ENCODE assay signal across 8 mouse cellular contexts in genomic region chrX:20848256-20848984, GRCm38 (mm10). TPM values are rescaled to one million over a fixed set of nuclear protein-coding genes. Genes with fewer than 3 reads are reported as not detected.
DNase-seq lines count a peak whose midpoint lies in the region; ATAC-seq and TF ChIP-seq lines count a peak whose summit lies in the region.

No protein-coding gene starts in this region.

- peak; percentile 96 for DNase-seq in CD4-positive helper T cell, adult 2 months (ENCODE audit: low read depth, low spot score)
- peak; percentile 92 for DNase-seq in brain, embryonic 18.5 days (ENCODE audit: low read depth, low spot score)
- peak; percentile 94 for DNase-seq in kidney, postnatal 0 days (ENCODE audit: low spot score)
- DNase-seq in liver, embryonic 11.5 days (ENCODE audit: low spot score), result peak; percentile 76
- peak; percentile 95 for DNase-seq in naive thymus-derived CD4-positive, alpha-beta T cell, adult 2 months (ENCODE audit: low read depth)

- peak overlapping the region; percentile 73 for H3K4me2 ChIP-seq in heart, embryonic 12.5 days
- H3K4me2 ChIP-seq in kidney, postnatal 0 days (ENCODE audit: low read length), result peak overlapping the region; percentile 56
- H3K4me2 ChIP-seq in liver, embryonic 11.5 days, result peak overlapping the region; percentile 70
- peak overlapping the region; percentile 57 for H3K4me2 ChIP-seq in stomach, embryonic 14.5 days (replicated peaks; ENCODE audit: low read depth, low read length)

- peak overlapping the region; percentile 86 for H3K9ac ChIP-seq in heart, embryonic 12.5 days
- peak overlapping the region; percentile 72 for H3K9ac ChIP-seq in kidney, postnatal 0 days (ENCODE audit: low read depth, low read length)
- peak overlapping the region; percentile 73 for H3K9ac ChIP-seq in liver, embryonic 11.5 days (ENCODE audit: low read depth, low read length)
- H3K9ac ChIP-seq in stomach, embryonic 14.5 days (replicated peaks; ENCODE audit: low read depth, low read length), result peak overlapping the region; percentile 48; the same call in 1 of the 2 replicates

- peaks cover 9% of the 10 kb centered on the region; the same call in 1 of the 2 replicates for H3K4me1 ChIP-seq in heart, embryonic 12.5 days (replicated peaks)
- H3K4me1 ChIP-seq in kidney, postnatal 0 days (replicated peaks; ENCODE audit: insufficient read depth, low read length), result no peaks in the 10 kb centered on the region
- 0 out of 2 replicates have a peak, but pooled peaks cover 3% of the 10 kb centered on the region for H3K4me1 ChIP-seq in liver, embryonic 11.5 days (replicated peaks; ENCODE audit: control insufficient read depth, insufficient read depth, low read length)
- peaks cover 2% of the 10 kb centered on the region; the same call in 1 of the 2 replicates for H3K4me1 ChIP-seq in stomach, embryonic 14.5 days (ENCODE audit: control insufficient read depth, insufficient read depth, low read length)

- no peak for TF ChIP-seq CTCF in kidney, postnatal 0 days (IDR thresholded peaks at IDR 0.05; ENCODE audit: low read depth)

- H3K36me3 ChIP-seq in heart, embryonic 12.5 days, result peaks cover 25% of the 10 kb centered on the region
- peaks cover 8% of the 10 kb centered on the region; the same call in 1 of the 2 replicates for H3K36me3 ChIP-seq in kidney, postnatal 0 days (ENCODE audit: insufficient read depth, low read length)
- H3K36me3 ChIP-seq in liver, embryonic 11.5 days (ENCODE audit: control insufficient read depth, insufficient read depth, low read length), result peaks cover 2% of the 10 kb centered on the region; the same call in 1 of the 2 replicates
- peaks cover under 1% of the 10 kb centered on the region; the same call in 1 of the 2 replicates for H3K36me3 ChIP-seq in stomach, embryonic 14.5 days (ENCODE audit: control insufficient read depth, insufficient read depth, low read length)

- H3K27ac ChIP-seq in heart, embryonic 12.5 days (ENCODE audit: poor library complexity, severe bottlenecking), result peak overlapping the region; percentile 60; the same call in 1 of the 2 replicates
- peak overlapping the region; percentile 68 for H3K27ac ChIP-seq in kidney, postnatal 0 days
- peak overlapping the region; percentile 5; the same call in 1 of the 2 replicates for H3K27ac ChIP-seq in liver, embryonic 11.5 days (ENCODE audit: low read depth, low read length)
- H3K27ac ChIP-seq in stomach, embryonic 14.5 days (ENCODE audit: low read length), result peak overlapping the region; percentile 48; the same call in 1 of the 2 replicates

- no peaks in the 10 kb centered on the region for H3K9me3 ChIP-seq in heart, embryonic 12.5 days (replicated peaks)
- no peaks in the 10 kb centered on the region for H3K9me3 ChIP-seq in kidney, postnatal 0 days (replicated peaks; ENCODE audit: low read length)
- no peaks in the 10 kb centered on the region for H3K9me3 ChIP-seq in liver, embryonic 11.5 days (ENCODE audit: control insufficient read depth, low read length)
- H3K9me3 ChIP-seq in stomach, embryonic 14.5 days (ENCODE audit: control insufficient read depth, low read depth, low read length), result no peaks in the 10 kb centered on the region

- WGBS in heart, embryonic 12.5 days, result 12% methylated on average over 42 of the region's 42 CpGs
- 27% methylated on average over 42 of the region's 42 CpGs for WGBS in kidney, postnatal 0 days
- 12% methylated on average over 42 of the region's 42 CpGs for WGBS in liver, embryonic 11.5 days
- WGBS in stomach, embryonic 14.5 days, result 16% methylated on average over 42 of the region's 42 CpGs

- ATAC-seq in erythroid progenitor cell, adult 5-6 weeks (replicated peaks; ENCODE audit: low FRiP score, poor library complexity, severe bottlenecking), result peak; percentile 99
- peak; percentile 98 for ATAC-seq in heart, embryonic 12.5 days (ENCODE audit: insufficient number of reproducible peaks, low FRiP score)
- peak; percentile 98 for ATAC-seq in kidney, postnatal 0 days (replicated peaks; ENCODE audit: low FRiP score, low read depth)
- ATAC-seq in liver, embryonic 11.5 days (replicated peaks; ENCODE audit: low FRiP score), result peak; percentile 98
- ATAC-seq in stomach, embryonic 14.5 days (ENCODE audit: insufficient number of reproducible peaks, insufficient read depth, low FRiP score, low read depth), result peak; percentile 97

- peak overlapping the region; percentile 75 for H3K4me3 ChIP-seq in heart, embryonic 12.5 days
- H3K4me3 ChIP-seq in kidney, postnatal 0 days (replicated peaks; ENCODE audit: low read depth, low read length), result peak overlapping the region; percentile 53
- H3K4me3 ChIP-seq in liver, embryonic 11.5 days (ENCODE audit: low read depth, low read length), result peak overlapping the region; percentile 72
- H3K4me3 ChIP-seq in stomach, embryonic 14.5 days (ENCODE audit: low read depth, low read length), result peak overlapping the region; percentile 53

- no peaks in the 10 kb centered on the region for H3K27me3 ChIP-seq in heart, embryonic 12.5 days (replicated peaks)
- no peaks in the 10 kb centered on the region for H3K27me3 ChIP-seq in kidney, postnatal 0 days (ENCODE audit: insufficient read depth, low read length)
- no peaks in the 10 kb centered on the region for H3K27me3 ChIP-seq in liver, embryonic 11.5 days (replicated peaks; ENCODE audit: control insufficient read depth, insufficient read depth, low read length)
- H3K27me3 ChIP-seq in stomach, embryonic 14.5 days (ENCODE audit: control insufficient read depth, insufficient read depth, low read length), result no peaks in the 10 kb centered on the region

RNA-seq across cellular contexts. Expression of gene Timp1, which starts 21.5 kb away (rescaled TPM):
- not detected in 2 replicates for total RNA-seq in erythroid progenitor cell, adult 5-6 weeks (2015; ENCODE audit: low replicate concordance)
- not detected in 2 replicates for total RNA-seq in erythroid progenitor cell, adult 5-6 weeks (2017; ENCODE audit: low replicate concordance)
- 31.3 and 32.5 TPM in 2 replicates for polyA plus RNA-seq in heart, embryonic 12.5 days (2016; fragmentation: Nextera tagmentation; extraction: Ambion mirVana)
- polyA plus RNA-seq in kidney, postnatal 0 days (2015; fragmentation: Nextera tagmentation; extraction: Ambion mirVana), result 17.2 TPM in 2 replicates
- 8.8 and 10.6 TPM in 2 replicates for polyA plus RNA-seq in liver, embryonic 11.5 days (2014; fragmentation: Nextera tagmentation; extraction: Ambion mirVana)
- polyA plus RNA-seq in stomach, embryonic 14.5 days (2014; fragmentation: Nextera tagmentation; extraction: Ambion mirVana), result 33.9 and 35.8 TPM in 2 replicates

RNA-seq across cellular contexts. Expression of gene Araf, which starts 50.8 kb away (rescaled TPM):
- 33.5 and 35.7 TPM in 2 replicates for total RNA-seq in erythroid progenitor cell, adult 5-6 weeks (2015; ENCODE audit: low replicate concordance)
- total RNA-seq in erythroid progenitor cell, adult 5-6 weeks (2017; ENCODE audit: low replicate concordance), result 14.0 and 16.5 TPM in 2 replicates
- polyA plus RNA-seq in heart, embryonic 12.5 days (2016; fragmentation: Nextera tagmentation; extraction: Ambion mirVana), result 101 and 110 TPM in 2 replicates
- 86.6 and 88.3 TPM in 2 replicates for polyA plus RNA-seq in kidney, postnatal 0 days (2015; fragmentation: Nextera tagmentation; extraction: Ambion mirVana)
- 83.7 and 84.4 TPM in 2 replicates for polyA plus RNA-seq in liver, embryonic 11.5 days (2014; fragmentation: Nextera tagmentation; extraction: Ambion mirVana)
- 104 and 105 TPM in 2 replicates for polyA plus RNA-seq in stomach, embryonic 14.5 days (2014; fragmentation: Nextera tagmentation; extraction: Ambion mirVana)

Comparison
In these comparisons a context has a peak if more than half of its experiments do, and no peak if none do; other contexts are left out.
1. Peak in every context shown above with its lines: DNase-seq, ATAC-seq, H3K4me3 ChIP-seq and H3K27ac ChIP-seq.
2. H3K27ac ChIP-seq: peak in every context shown above with its lines; median percentile 68 in kidney, postnatal 0 days; 60 in heart, embryonic 12.5 days; 48 in stomach, embryonic 14.5 days; 5 in liver, embryonic 11.5 days.